Comparison of ENCODE assay signal across 20 mouse cellular contexts in the genomic region with DNA sequence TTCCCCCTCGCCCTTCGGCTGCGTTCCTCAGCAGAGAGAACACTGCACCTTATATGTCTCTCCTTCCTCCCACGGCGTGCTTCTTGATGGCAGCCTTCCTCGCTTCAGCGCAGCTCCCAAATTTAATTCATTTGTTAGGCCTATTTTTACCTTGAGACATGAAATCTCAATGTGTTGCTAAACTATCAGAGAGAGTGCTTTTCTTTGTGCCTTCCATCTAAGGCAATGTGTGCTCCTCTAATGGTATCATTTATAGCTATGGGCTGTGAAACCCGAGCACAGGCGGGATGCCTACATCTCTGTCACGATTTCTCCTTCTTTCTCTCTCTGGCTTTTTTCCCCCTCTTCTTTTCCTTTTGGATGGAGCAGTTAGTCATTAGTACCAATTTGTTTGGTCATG. TPM values are rescaled to one million over a fixed set of nuclear protein-coding genes. Genes with fewer than 3 reads are reported as not detected.
DNase-seq lines count a peak whose midpoint lies in the region; ATAC-seq lines count a peak whose summit lies in the region.
"Had no signal": no experiment of that assay in that cellular context is flagged by ENCODE, and none has a peak within 500 bp of the region (broad histone marks: within the 10 kb centered on the region; RNA-seq: fewer than 3 reads in every experiment).

No protein-coding gene starts in this region.

- H3K4me3 ChIP-seq in heart, embryonic 11.5 days (ENCODE audit: low read depth, low read length): no peak overlapping the region
- H3K4me3 ChIP-seq in heart, embryonic 12.5 days: no peak overlapping the region
- H3K4me3 ChIP-seq in midbrain, embryonic 11.5 days (ENCODE audit: low read depth, low read length): no peak overlapping the region
- H3K4me3 ChIP-seq: forebrain, embryonic 12.5 days; gastrocnemius, adult 2 months; heart, embryonic 13.5 days; limb, embryonic 13.5 days; liver, embryonic 13.5 days; midbrain, embryonic 10.5 days had no signal

- WGBS in heart, embryonic 11.5 days (ENCODE audit: insufficient replicate concordance): 70% methylated on average over 10 of the region's 10 CpGs
- WGBS in heart, embryonic 12.5 days: 73% methylated on average over 10 of the region's 10 CpGs
- 89% methylated on average over 10 of the region's 10 CpGs for WGBS in midbrain, embryonic 11.5 days

- intact Hi-C loops in left cerebral cortex, postnatal 14 days (cut with DNase I): loop anchor here (2.0 to 5.0 kb wide), 2 partner anchors 45 to 87 kb away; no protein-coding TSS in a partner anchor

- H3K4me1 ChIP-seq in heart, embryonic 11.5 days (ENCODE audit: control insufficient read depth, insufficient read depth, low read length): 0 out of 2 replicates have a peak, but pooled peaks cover 2% of the 10 kb centered on the region
- peaks cover 7% of the 10 kb centered on the region; the same call in 1 of the 2 replicates for H3K4me1 ChIP-seq in heart, embryonic 12.5 days (replicated peaks)
- no peaks in the 10 kb centered on the region for H3K4me1 ChIP-seq in midbrain, embryonic 11.5 days (ENCODE audit: control insufficient read depth, insufficient read depth, low read length)
- H3K4me1 ChIP-seq: forebrain, embryonic 12.5 days; limb, embryonic 13.5 days; liver, embryonic 13.5 days; midbrain, embryonic 10.5 days had no signal

- DNase-seq in frontal cortex, adult 2 months (ENCODE audit: extremely low spot score in 1 of 2, low spot score in 1 of 2): peak; percentile 74 to 76
- peak; percentile 74 to 77 for DNase-seq in left cerebral cortex, postnatal 14 days (ENCODE audit: low spot score in 2 of 2)
- peak; percentile 63 to 79 for DNase-seq in right cerebral cortex, postnatal 36 days (ENCODE audit: low spot score in 2 of 2)
- DNase-seq in thymus, postnatal 25 days: no peak
- no peak for DNase-seq in midbrain, embryonic 11.5 days (ENCODE audit: low spot score, missing footprints)
- DNase-seq: cerebellum, adult 8-10 months; gastrocnemius, adult 2 months; liver, embryonic 13.5 days; lung, embryonic 14.5 days; lung, postnatal 36 days; retina, postnatal 1 day had no signal

- no peaks in the 10 kb centered on the region for H3K9me3 ChIP-seq in heart, embryonic 11.5 days (replicated peaks; ENCODE audit: control insufficient read depth, low read length)
- H3K9me3 ChIP-seq in heart, embryonic 12.5 days (replicated peaks): no peaks in the 10 kb centered on the region
- H3K9me3 ChIP-seq in midbrain, embryonic 11.5 days (ENCODE audit: control insufficient read depth, low read length): no peaks in the 10 kb centered on the region
- H3K9me3 ChIP-seq: forebrain, embryonic 12.5 days; heart, embryonic 13.5 days; limb, embryonic 13.5 days; liver, embryonic 13.5 days; midbrain, embryonic 10.5 days had no signal

- H3K27me3 ChIP-seq in heart, embryonic 11.5 days (ENCODE audit: control insufficient read depth, insufficient read depth, low read length): no peaks in the 10 kb centered on the region
- H3K27me3 ChIP-seq in heart, embryonic 12.5 days (replicated peaks): no peaks in the 10 kb centered on the region
- no peaks in the 10 kb centered on the region for H3K27me3 ChIP-seq in midbrain, embryonic 11.5 days (ENCODE audit: control insufficient read depth, insufficient read depth, low read length)
- H3K27me3 ChIP-seq: forebrain, embryonic 12.5 days; heart, embryonic 13.5 days; limb, embryonic 13.5 days; liver, embryonic 13.5 days had no signal

- H3K9ac ChIP-seq in heart, embryonic 11.5 days (ENCODE audit: low read depth, low read length): 0 out of 2 replicates have a peak overlapping the region, but pooled peaks have one; percentile 43
- H3K9ac ChIP-seq in heart, embryonic 12.5 days: no peak overlapping the region
- H3K9ac ChIP-seq in midbrain, embryonic 11.5 days (ENCODE audit: low read length): no peak overlapping the region
- H3K9ac ChIP-seq: forebrain, embryonic 12.5 days; heart, embryonic 13.5 days; limb, embryonic 13.5 days; liver, embryonic 13.5 days; lung, embryonic 14.5 days had no signal

- peak overlapping the region; percentile 6; the same call in 1 of the 2 replicates for H3K4me2 ChIP-seq in heart, embryonic 11.5 days
- no peak overlapping the region for H3K4me2 ChIP-seq in heart, embryonic 12.5 days
- H3K4me2 ChIP-seq in midbrain, embryonic 11.5 days: no peak overlapping the region
- H3K4me2 ChIP-seq: forebrain, embryonic 12.5 days; heart, embryonic 13.5 days; limb, embryonic 13.5 days; liver, embryonic 13.5 days; lung, embryonic 14.5 days had no signal

- ATAC-seq in heart, embryonic 11.5 days (replicated peaks; ENCODE audit: insufficient number of reproducible peaks, low FRiP score, low TSS enrichment): no peak
- no peak for ATAC-seq in heart, embryonic 12.5 days (ENCODE audit: insufficient number of reproducible peaks, low FRiP score)
- ATAC-seq in midbrain, embryonic 11.5 days (ENCODE audit: low FRiP score): no peak
- ATAC-seq: activated CD4-positive, CD25-positive, alpha-beta regulatory T cell, adult 4 months; intestine, embryonic 16.5 days had no signal

- H3K27ac ChIP-seq in heart, embryonic 11.5 days (ENCODE audit: low read depth, low read length): no peak overlapping the region
- no peak overlapping the region for H3K27ac ChIP-seq in heart, embryonic 12.5 days (ENCODE audit: poor library complexity, severe bottlenecking)
- H3K27ac ChIP-seq in midbrain, embryonic 11.5 days (ENCODE audit: low read depth, low read length): no peak overlapping the region
- H3K27ac ChIP-seq: forebrain, embryonic 12.5 days; gastrocnemius, adult 2 months; heart, embryonic 13.5 days; limb, embryonic 13.5 days; liver, embryonic 13.5 days; midbrain, embryonic 10.5 days had no signal

- no peaks in the 10 kb centered on the region for H3K36me3 ChIP-seq in heart, embryonic 11.5 days (ENCODE audit: control insufficient read depth, insufficient read depth, low read length)
- no peaks in the 10 kb centered on the region for H3K36me3 ChIP-seq in heart, embryonic 12.5 days
- no peaks in the 10 kb centered on the region for H3K36me3 ChIP-seq in midbrain, embryonic 11.5 days (ENCODE audit: control insufficient read depth, insufficient read depth, low read length)
- H3K36me3 ChIP-seq: forebrain, embryonic 12.5 days; G1E; heart, embryonic 13.5 days; limb, embryonic 13.5 days; liver, embryonic 13.5 days; midbrain, embryonic 10.5 days had no signal

RNA-seq across cellular contexts. Expression of a gene that starts 47.2 kb away (rescaled TPM):
- polyA plus RNA-seq in heart, embryonic 11.5 days (2014; fragmentation: Nextera tagmentation; extraction: Ambion mirVana): 45.5 and 59.9 TPM in 2 replicates
- polyA plus RNA-seq in heart, embryonic 12.5 days (2016; fragmentation: Nextera tagmentation; extraction: Ambion mirVana): 52.6 and 57.1 TPM in 2 replicates
- 50.5 and 60.8 TPM in 2 replicates for polyA plus RNA-seq in frontal cortex, adult 2 months (2012; rRNA removed)
- 100 to 1,000 TPM in 1 of 2 experiments, 10 to 100 TPM in 1; 88.7 to 113 TPM for total RNA-seq in left cerebral cortex, postnatal 14 days (2021)
- polyA plus RNA-seq in midbrain, embryonic 11.5 days (2014; fragmentation: Nextera tagmentation; extraction: Ambion mirVana): 36.8 and 41.9 TPM in 2 replicates
- polyA plus RNA-seq: G1E had no signal

Comparison
In these comparisons a context has a peak if more than half of its experiments do, and no peak if none do; other contexts are left out.
1. DNase-seq: peak in frontal cortex, adult 2 months (2 of 2), left cerebral cortex, postnatal 14 days (2 of 2) and right cerebral cortex, postnatal 36 days (2 of 2); none in thymus, postnatal 25 days (single experiment) and midbrain, embryonic 11.5 days (single experiment).